Mouse (Mus musculus) liver, embryonic 14.5 days (tissue): ENCODE results near the gene Irs3.

Experiments used
- CTCF ChIP-seq: IDR thresholded peaks from 2 replicates; pipeline ENCODE4 v1.5.1; 2016; ENCODE audit warnings: antibody characterized with exemption, low read depth, control low read depth
- EP300 ChIP-seq: IDR thresholded peaks from 2 replicates; pipeline ENCODE4 v1.6.1; 2016; ENCODE audit warnings: antibody characterized with exemption, low read depth

- TF ChIP-seq CTCF (no peak), EP300 (no peak)
These were observed 29.3 kb upstream of the Irs3 start for GRCm38 (mm10) chr5:137674786-137675185.
